Comparison of ENCODE assay signal across 9 mouse cellular contexts in the genomic region with DNA sequence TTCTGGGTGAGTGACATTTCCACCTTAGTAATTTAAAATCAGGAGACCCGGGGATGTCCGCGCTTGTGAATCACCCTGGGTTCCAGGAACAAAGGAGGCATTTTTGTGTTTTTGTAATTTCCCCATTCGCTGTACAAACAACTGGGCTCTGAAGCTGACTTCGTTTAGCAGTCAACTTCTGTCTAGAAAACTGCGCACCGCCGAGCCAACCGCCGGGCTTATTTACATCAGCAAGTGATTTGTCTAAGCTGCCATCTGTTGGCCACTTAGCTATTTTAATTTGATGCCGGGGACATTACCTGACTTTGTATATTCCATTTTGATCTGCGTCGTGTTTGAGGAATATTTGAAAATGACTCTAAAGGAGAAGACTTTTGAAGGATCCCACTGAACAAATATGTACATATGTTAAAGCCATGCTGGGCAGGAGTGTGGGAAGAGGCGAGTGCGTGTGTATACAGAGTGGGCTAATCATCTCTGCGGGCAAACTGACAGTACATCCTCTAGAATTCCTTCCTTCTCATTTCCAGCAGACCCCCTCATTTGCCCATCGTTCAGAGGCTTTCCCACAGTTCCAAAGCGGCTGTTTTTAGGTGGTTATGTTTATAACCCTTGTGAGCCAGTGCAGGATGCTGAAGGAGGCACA.
DNase-seq lines count a peak whose midpoint lies in the region; ATAC-seq and TF ChIP-seq lines count a peak whose summit lies in the region.
"Had no signal": no experiment of that assay in that cellular context is flagged by ENCODE, and none has a peak within 500 bp of the region (broad histone marks: within the 10 kb centered on the region; RNA-seq: fewer than 3 reads in every experiment).

No protein-coding gene starts in this region.

- no peaks in the 10 kb centered on the region for H3K27me3 ChIP-seq in hindbrain, embryonic 16.5 days (replicated peaks; ENCODE audit: control insufficient read depth, insufficient read depth, low read length)
- H3K27me3 ChIP-seq in liver, embryonic 12.5 days (replicated peaks) = peaks cover 25% of the 10 kb centered on the region

- H3K9me3 ChIP-seq in hindbrain, embryonic 16.5 days (ENCODE audit: control insufficient read depth, low read length) = no peaks in the 10 kb centered on the region
- no peaks in the 10 kb centered on the region for H3K9me3 ChIP-seq in liver, embryonic 12.5 days (replicated peaks)
- H3K9me3 ChIP-seq: G1E had no signal

- peaks cover 20% of the 10 kb centered on the region for H3K4me1 ChIP-seq in hindbrain, embryonic 16.5 days (ENCODE audit: control insufficient read depth, insufficient read depth, low read depth, low read length)
- no peaks in the 10 kb centered on the region for H3K4me1 ChIP-seq in liver, embryonic 12.5 days

- H3K4me3 ChIP-seq in layer of hippocampus, adult 2 months = no peak overlapping the region
- peak overlapping the region; percentile 20; the same call in 1 of the 2 replicates for H3K4me3 ChIP-seq in hindbrain, embryonic 16.5 days (ENCODE audit: low read length)
- no peak overlapping the region for H3K4me3 ChIP-seq in liver, embryonic 12.5 days

- H3K36me3 ChIP-seq in hindbrain, embryonic 16.5 days (ENCODE audit: control insufficient read depth, insufficient read depth, low read length) = no peaks in the 10 kb centered on the region
- no peaks in the 10 kb centered on the region for H3K36me3 ChIP-seq in liver, embryonic 12.5 days
- H3K36me3 ChIP-seq: G1E had no signal

- 16% methylated on average over 18 of the region's 18 CpGs for WGBS in hindbrain, embryonic 16.5 days
- 48% methylated on average over 18 of the region's 18 CpGs for WGBS in liver, embryonic 12.5 days (ENCODE audit: insufficient replicate concordance)

- ATAC-seq in hindbrain, embryonic 16.5 days = no peak
- no peak for ATAC-seq in liver, embryonic 12.5 days

- no peak overlapping the region for H3K27ac ChIP-seq in layer of hippocampus, adult 2 months
- H3K27ac ChIP-seq in hindbrain, embryonic 16.5 days (ENCODE audit: low read depth, low read length) = peak overlapping the region; percentile 2; the same call in 1 of the 2 replicates
- H3K27ac ChIP-seq in liver, embryonic 12.5 days = no peak overlapping the region

- H3K4me2 ChIP-seq in hindbrain, embryonic 16.5 days (ENCODE audit: low read length) = peak overlapping the region; percentile 52
- no peak overlapping the region for H3K4me2 ChIP-seq in liver, embryonic 12.5 days

- peak; percentile 11; the same call in 1 of the 2 replicates for TF ChIP-seq CTCF in layer of hippocampus, adult 2 months (conservative IDR thresholded peaks at IDR 0.05)

- DNase-seq in layer of hippocampus, adult 2 months (ENCODE audit: low spot score in 2 of 2) = no peak
- no peak for DNase-seq in layer of hippocampus, adult 18-20 months (ENCODE audit: low spot score in 2 of 2)
- peak; percentile 20 for DNase-seq in embryo, embryonic 9.5 days (ENCODE audit: extremely low spot score)
- peak; percentile 13 for DNase-seq in retina, adult 2 months (ENCODE audit: low read depth, low spot score)
- DNase-seq in ovary, postnatal 14 days (ENCODE audit: low spot score) = no peak
- DNase-seq in urinary bladder, postnatal 10 days (ENCODE audit: low spot score) = no peak

- peak overlapping the region; percentile 42; the same call in 1 of the 2 replicates for H3K9ac ChIP-seq in hindbrain, embryonic 16.5 days (ENCODE audit: low read depth, low read length)
- no peak overlapping the region for H3K9ac ChIP-seq in liver, embryonic 12.5 days

Comparison
In these comparisons a context has a peak if more than half of its experiments do, and no peak if none do; other contexts are left out.
1. DNase-seq: peak in embryo, embryonic 9.5 days (single experiment) and retina, adult 2 months (single experiment); none in layer of hippocampus, adult 2 months (0 of 2), layer of hippocampus, adult 18-20 months (0 of 2), ovary, postnatal 14 days (single experiment) and urinary bladder, postnatal 10 days (single experiment).